Mouse (Mus musculus): ENCODE results near the gene Ephx1. TPM values are rescaled to one million over a fixed set of nuclear protein-coding genes. Genes with fewer than 3 reads are reported as not detected.
"Not testable (repeated sequence)": the region's sequence is repeated elsewhere in the genome, so short reads cannot be mapped to it uniquely, and the experiment has no call there.

The Ephx1 gene
- polyA plus RNA-seq, 1 experiment from 2014 or later: 1.7 TPM

- ATAC-seq: 0 out of 2 replicates have a peak, but pooled peaks have one; percentile 19
- H3K9me3 ChIP-seq (replicated peaks): no peaks in the 10 kb centered on the region
- 3% methylated on average over 18 of the region's 18 CpGs for WGBS
- no peak overlapping the region for H3K27ac ChIP-seq
- peaks cover 68% of the 10 kb centered on the region for H3K27me3 ChIP-seq
- peak overlapping the region; percentile 61 for H3K9ac ChIP-seq
- H3K36me3 ChIP-seq (ENCODE audit: poor library complexity, severe bottlenecking): no peaks in the 10 kb centered on the region
- H3K4me2 ChIP-seq: peak overlapping the region; percentile 90
- H3K4me3 ChIP-seq: peak overlapping the region; percentile 75
- peaks cover 26% of the 10 kb centered on the region for H3K4me1 ChIP-seq
Measured at GRCm38 (mm10) chr1:180941726-180942125, 79.0 kb downstream of the Ephx1 start.

GRCm38 (mm10) chr1:180940776-180941460, 79.8 kb downstream of the Ephx1 start:
- no peak for ATAC-seq
- no peaks in the 10 kb centered on the region for H3K9me3 ChIP-seq (replicated peaks)
- no peak overlapping the region for H3K9ac ChIP-seq
- H3K4me1 ChIP-seq: peaks cover 24% of the 10 kb centered on the region
- peaks cover 77% of the 10 kb centered on the region for H3K27me3 ChIP-seq
- H3K36me3 ChIP-seq (ENCODE audit: poor library complexity, severe bottlenecking): no peaks in the 10 kb centered on the region
- no peak overlapping the region for H3K4me3 ChIP-seq
- H3K27ac ChIP-seq: no peak overlapping the region
- WGBS: 83% methylated on average over 7 of the region's 7 CpGs
- H3K4me2 ChIP-seq: 0 out of 2 replicates have a peak overlapping the region, but pooled peaks have one; percentile 90

DNA sequence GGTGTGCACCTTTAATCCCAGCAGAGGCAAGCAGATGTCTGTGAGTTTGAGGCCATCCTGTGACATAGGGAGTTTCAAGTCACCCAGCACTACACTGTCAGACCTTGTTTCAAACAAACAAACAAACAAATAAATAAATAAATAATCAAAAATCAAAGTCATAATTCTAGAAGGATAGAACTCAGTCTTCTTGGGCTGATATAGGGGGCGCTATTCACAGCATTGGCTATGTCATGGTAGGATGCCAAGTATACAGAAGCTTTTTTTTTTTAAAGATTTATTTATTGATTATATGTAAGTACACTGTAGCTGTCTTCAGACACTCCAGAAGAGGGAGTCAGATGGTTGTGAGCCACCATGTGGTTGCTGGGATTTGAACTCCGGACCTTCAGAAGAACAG, 81.9 kb downstream of the Ephx1 start:
- not testable (repeated sequence) for ATAC-seq; H3K27ac ChIP-seq; H3K36me3 ChIP-seq (ENCODE audit: poor library complexity, severe bottlenecking); H3K4me2 ChIP-seq; H3K4me3 ChIP-seq; H3K9me3 ChIP-seq (replicated peaks); H3K9ac ChIP-seq
- WGBS: 75% methylated on average over 2 of the region's 2 CpGs
- Histone ChIP-seq H3K27me3 (peaks cover 84% of the 10 kb centered on the region), H3K4me1 (peaks cover 19% of the 10 kb centered on the region)

DNA sequence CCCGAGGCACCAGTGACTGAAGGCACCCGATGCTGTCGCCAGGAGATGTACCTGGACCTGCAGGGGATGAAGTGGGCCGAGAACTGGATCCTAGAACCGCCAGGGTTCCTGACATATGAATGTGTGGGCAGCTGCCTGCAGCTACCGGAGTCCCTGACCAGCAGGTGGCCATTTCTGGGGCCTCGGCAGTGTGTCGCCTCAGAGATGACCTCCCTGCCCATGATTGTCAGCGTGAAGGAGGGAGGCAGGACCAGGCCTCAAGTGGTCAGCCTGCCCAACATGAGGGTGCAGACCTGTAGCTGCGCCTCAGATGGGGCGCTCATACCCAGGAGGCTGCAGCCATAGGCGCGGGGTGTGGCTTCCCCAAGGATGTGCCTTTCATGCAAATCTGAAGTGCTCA, 83.1 kb downstream of the Ephx1 start:
- not testable (repeated sequence) for H3K27ac ChIP-seq; H3K4me2 ChIP-seq; H3K4me3 ChIP-seq; H3K9ac ChIP-seq; ATAC-seq; H3K9me3 ChIP-seq (replicated peaks); H3K36me3 ChIP-seq (ENCODE audit: poor library complexity, severe bottlenecking)
- H3K4me1 ChIP-seq: peaks cover 16% of the 10 kb centered on the region
- WGBS: 13% methylated on average over 13 of the region's 13 CpGs
- peaks cover 82% of the 10 kb centered on the region for H3K27me3 ChIP-seq

- ATAC-seq: peak; percentile 81; the same call in 1 of the 2 replicates
- H3K4me3 ChIP-seq: peak overlapping the region; percentile 21
- H3K27ac ChIP-seq; H3K4me1 ChIP-seq; H3K9me3 ChIP-seq (replicated peaks); H3K9ac ChIP-seq; H3K36me3 ChIP-seq (ENCODE audit: poor library complexity, severe bottlenecking): not testable (repeated sequence)
- H3K27me3 ChIP-seq: peaks cover 74% of the 10 kb centered on the region
- WGBS: 1% methylated on average over 30 of the region's 41 CpGs
- H3K4me2 ChIP-seq: peak overlapping the region; percentile 51
Measured at GRCm38 (mm10) chr1:180936610-180937398, 83.9 kb downstream of the Ephx1 start.

DNA sequence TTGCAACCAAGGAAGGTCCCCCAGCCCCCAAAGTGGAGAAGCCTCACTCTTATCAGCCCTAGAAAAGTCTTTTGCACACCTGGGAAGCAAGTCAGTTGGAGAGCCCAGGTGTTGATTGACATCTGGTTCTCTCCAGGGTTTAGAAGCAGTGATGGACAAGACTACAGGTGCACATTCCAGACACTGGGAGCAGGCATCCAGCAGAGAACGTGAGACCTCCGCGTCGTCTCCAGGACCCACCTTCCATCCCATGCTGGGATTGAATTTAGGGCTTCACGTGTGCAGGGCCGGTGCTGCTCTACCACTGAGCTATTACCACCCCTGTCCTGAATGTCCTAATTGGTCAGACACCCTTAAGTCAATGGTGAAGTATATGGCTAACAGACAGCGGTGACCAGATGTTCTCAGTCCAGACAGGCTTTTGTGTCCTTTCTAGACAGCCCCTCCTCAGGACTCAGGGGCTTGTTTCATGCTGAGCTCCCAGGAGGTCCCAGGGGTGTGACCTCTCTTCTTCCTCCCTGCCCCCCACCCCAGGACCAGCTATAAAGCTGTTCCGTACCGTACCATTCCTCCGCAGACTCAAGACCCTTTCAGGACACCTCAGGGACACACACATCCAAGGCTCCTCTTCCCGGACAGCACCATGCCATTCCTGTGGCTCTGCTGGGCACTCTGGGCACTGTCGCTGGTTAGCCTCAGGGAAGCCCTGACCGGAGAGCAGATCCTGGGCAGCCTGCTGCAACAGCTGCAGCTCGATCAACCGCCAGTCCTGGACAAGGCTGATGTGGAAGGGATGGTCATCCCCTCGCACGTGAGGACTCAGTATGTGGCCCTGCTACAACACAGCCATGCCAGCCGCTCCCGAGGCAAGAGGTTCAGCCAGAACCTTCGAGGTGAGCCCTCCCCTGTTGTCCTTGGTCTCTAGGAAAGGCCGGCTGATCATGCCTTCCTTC, 86.0 kb downstream of the Ephx1 start, which contains the start of gene Lefty1:
TSS of gene Lefty1 (plus strand) at position 556 of the 953 bp plus-strand sequence.
- H3K27me3 ChIP-seq: peaks cover 53% of the 10 kb centered on the region
- no peaks in the 10 kb centered on the region for H3K36me3 ChIP-seq (ENCODE audit: poor library complexity, severe bottlenecking)
- H3K4me3 ChIP-seq: no peak within 1 kb of the TSS
- ATAC-seq: no peak
- 12% methylated on average over 21 of the region's 21 CpGs for WGBS
- H3K4me1 ChIP-seq: peaks cover 4% of the 10 kb centered on the region; the same call in 1 of the 2 replicates
- no peak within 1 kb of the TSS for H3K4me2 ChIP-seq
- no peaks in the 10 kb centered on the region for H3K9me3 ChIP-seq (replicated peaks)
- H3K9ac ChIP-seq: no peak within 1 kb of the TSS
- no peak within 1 kb of the TSS for H3K27ac ChIP-seq

DNA sequence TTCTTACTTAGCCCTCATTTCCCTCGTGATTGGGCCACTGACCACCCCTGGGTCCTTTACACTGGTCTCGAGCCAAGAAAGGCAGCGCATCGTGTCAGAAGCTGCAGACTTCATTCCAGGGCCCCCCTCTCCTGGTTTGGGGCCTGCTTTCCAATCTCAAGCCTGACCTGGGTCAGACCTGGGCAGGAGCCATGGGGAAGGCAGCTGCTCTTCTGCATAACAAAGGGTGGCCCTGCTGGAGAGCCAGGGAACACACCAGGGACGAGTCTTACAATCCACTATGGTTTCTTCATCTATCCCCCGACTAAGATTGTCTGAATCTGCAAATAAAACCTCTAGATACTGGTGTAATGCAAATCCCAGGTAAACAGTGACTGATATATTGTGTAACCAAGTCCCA, 87.0 kb downstream of the Ephx1 start:
- Histone ChIP-seq H3K4me1 (peaks cover 4% of the 10 kb centered on the region; the same call in 1 of the 2 replicates), H3K36me3 (ENCODE audit: poor library complexity, severe bottlenecking) (no peaks in the 10 kb centered on the region), H3K9ac (no peak overlapping the region), H3K4me3 (no peak overlapping the region), H3K4me2 (no peak overlapping the region), H3K27ac (no peak overlapping the region), H3K27me3 (peaks cover 53% of the 10 kb centered on the region), H3K9me3 (replicated peaks) (no peaks in the 10 kb centered on the region)
- ATAC-seq: no peak
- WGBS: 11% methylated on average over 6 of the region's 6 CpGs

DNA sequence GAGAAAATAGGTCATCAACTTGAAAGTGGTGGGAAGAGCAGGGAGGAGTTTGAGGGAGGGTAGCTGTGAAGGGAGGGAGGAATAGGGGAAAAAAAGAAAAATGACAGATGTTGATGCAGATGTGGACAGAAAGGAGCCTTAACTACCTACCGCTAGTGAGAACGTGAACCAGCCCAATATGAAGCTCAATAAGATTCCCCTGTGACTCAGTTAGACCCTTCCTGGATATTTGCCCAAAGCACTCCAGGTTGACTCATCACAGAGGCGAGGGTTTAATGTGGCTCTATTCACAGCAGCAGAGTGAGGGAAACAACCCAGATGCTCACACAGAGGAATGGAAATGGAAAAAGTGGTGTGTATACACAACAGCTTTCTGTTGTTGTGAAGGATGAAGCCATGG, 89.6 kb downstream of the Ephx1 start:
- no peak for ATAC-seq
- Histone ChIP-seq H3K9me3 (replicated peaks) (no peaks in the 10 kb centered on the region), H3K27me3 (peaks cover 33% of the 10 kb centered on the region), H3K4me3 (no peak overlapping the region), H3K4me1 (peaks cover 4% of the 10 kb centered on the region; the same call in 1 of the 2 replicates), H3K36me3 (ENCODE audit: poor library complexity, severe bottlenecking) (no peaks in the 10 kb centered on the region), H3K4me2 (no peak overlapping the region), H3K27ac (no peak overlapping the region), H3K9ac (no peak overlapping the region)
- 71% methylated on average over 3 of the region's 3 CpGs for WGBS

DNA sequence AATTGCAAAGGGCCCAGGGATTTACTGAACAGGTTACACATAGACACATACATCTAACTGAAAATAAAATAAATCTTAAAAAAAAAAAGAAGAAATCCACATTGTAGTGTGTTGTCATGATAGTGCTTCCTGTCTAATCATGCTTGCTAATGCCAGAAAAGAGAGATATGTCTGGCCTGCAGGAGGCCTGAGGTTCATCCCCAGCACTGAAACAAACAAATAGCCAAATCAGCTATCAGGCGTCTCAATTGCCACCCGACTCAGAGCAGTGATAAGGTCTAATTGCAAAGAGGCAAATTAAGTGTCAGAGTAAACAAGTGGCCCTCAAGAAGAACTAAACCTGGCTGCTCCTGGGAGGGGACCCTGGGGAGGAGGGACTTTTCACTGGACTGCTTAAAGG, 91.1 kb downstream of the Ephx1 start:
- H3K36me3 ChIP-seq (ENCODE audit: poor library complexity, severe bottlenecking): no peaks in the 10 kb centered on the region
- no peak overlapping the region for H3K27ac ChIP-seq
- ATAC-seq: no peak
- H3K9ac ChIP-seq: no peak overlapping the region
- WGBS: 67% methylated on average over 2 of the region's 2 CpGs
- H3K4me2 ChIP-seq: no peak overlapping the region
- no peaks in the 10 kb centered on the region for H3K9me3 ChIP-seq (replicated peaks)
- peaks cover 4% of the 10 kb centered on the region; the same call in 1 of the 2 replicates for H3K4me1 ChIP-seq
- H3K27me3 ChIP-seq: peaks cover 18% of the 10 kb centered on the region
- H3K4me3 ChIP-seq: no peak overlapping the region

GRCm38 (mm10) chr1:180926286-180926685, 94.4 kb downstream of the Ephx1 start:
- Histone ChIP-seq H3K4me1 (no peaks in the 10 kb centered on the region), H3K36me3 (ENCODE audit: poor library complexity, severe bottlenecking) (no peaks in the 10 kb centered on the region), H3K4me2 (no peak overlapping the region), H3K4me3 (no peak overlapping the region), H3K27me3 (no peaks in the 10 kb centered on the region), H3K9me3 (replicated peaks) (no peaks in the 10 kb centered on the region), H3K9ac (no peak overlapping the region), H3K27ac (no peak overlapping the region)
- WGBS: 68% methylated on average over 4 of the region's 4 CpGs
- ATAC-seq: no peak
